Mouse (Mus musculus): Measurements from ENCODE around the gene Fggy. TPM values are rescaled to one million over a fixed set of nuclear protein-coding genes. Genes with fewer than 3 reads are reported as not detected.
A peak's percentile ranks its signal among the peaks of the same experiment; 100 is the strongest.

The Fggy gene
- polyA plus RNA-seq, 1 experiment: 22.2 TPM

DNA sequence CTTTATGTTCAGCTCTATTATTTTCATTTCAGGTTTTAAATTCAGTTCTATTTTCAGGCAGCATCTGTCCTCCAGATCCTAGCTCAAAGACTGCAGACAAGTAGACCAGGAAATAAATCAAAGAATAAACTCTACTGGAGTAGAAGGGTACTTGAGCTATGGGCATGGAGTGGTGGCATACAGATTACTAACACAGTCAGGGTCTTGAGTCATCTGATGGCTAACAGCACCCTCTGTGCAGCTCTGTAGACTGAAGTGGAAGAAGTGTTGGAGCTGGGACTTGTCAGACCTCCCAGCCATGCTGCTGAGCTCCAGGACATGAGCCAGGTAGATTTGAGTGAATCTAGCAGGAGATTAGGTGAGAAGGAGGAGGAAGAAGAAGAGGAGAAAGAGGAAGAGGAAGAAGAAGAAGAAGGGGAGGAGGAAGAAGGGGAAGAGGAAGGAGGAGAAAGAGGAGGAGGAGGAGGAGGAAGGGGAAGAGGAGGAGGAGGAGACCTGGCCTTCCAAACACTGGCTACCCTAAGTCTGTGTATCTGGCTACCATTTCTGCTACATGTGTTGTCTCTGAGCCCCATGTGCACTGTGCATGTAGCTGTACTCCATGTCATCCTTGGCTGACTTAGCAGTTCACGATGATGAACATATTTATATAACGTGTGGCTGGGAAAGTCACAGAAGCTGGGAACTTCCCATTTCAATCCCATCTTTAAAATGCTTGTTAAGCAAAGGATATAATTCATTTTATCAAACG, 91.7 kb downstream of the Fggy start:
- Histone ChIP-seq H3K36me3 (ENCODE audit: control insufficient read depth, insufficient read depth, low read length, poor library complexity, severe bottlenecking) (no peaks in the 10 kb centered on the region), H3K4me3 (ENCODE audit: low read depth, low read length) (no peak overlapping the region), H3K4me1 (ENCODE audit: control insufficient read depth, insufficient read depth, low read length) (peaks cover 3% of the 10 kb centered on the region), H3K27ac (ENCODE audit: insufficient read depth, low read length) (no peak overlapping the region), H3K27me3 (ENCODE audit: control insufficient read depth, insufficient read depth, low read length, poor library complexity, severe bottlenecking) (no peaks in the 10 kb centered on the region), H3K9ac (ENCODE audit: low read depth, poor library complexity, severe bottlenecking) (no peak overlapping the region), H3K9me3 (replicated peaks; ENCODE audit: control insufficient read depth, insufficient read depth, low read length, poor library complexity, severe bottlenecking) (no peaks in the 10 kb centered on the region; the same call in 1 of the 2 replicates)
- TF ChIP-seq CTCF (IDR thresholded peaks at IDR 0.05; ENCODE audit: low read depth, low read length): no peak
- TF ChIP-seq EP300 (IDR thresholded peaks at IDR 0.05; ENCODE audit: insufficient read depth, low read depth, low read length): no peak
- no peak for TF ChIP-seq POLR2A (IDR thresholded peaks at IDR 0.05; ENCODE audit: insufficient read depth, low read length)

DNA sequence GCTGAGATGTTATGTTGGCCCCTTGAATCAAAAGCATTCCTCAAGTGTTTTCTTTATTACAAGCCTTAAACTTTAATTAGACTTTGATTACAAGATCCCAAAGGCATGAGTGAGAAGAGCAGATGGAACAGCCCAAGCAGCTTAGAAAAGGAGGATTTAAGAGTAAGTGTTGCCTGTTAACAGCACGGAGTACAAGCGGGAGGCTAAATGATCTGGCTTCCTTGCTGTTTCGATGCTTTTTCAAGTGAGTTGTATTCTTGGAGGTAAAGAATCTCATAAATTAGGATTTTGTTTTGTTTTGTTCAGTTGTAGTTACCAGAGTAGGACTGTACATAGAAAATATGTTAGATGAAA, 92.2 kb downstream of the Fggy start:
- Histone ChIP-seq H3K36me3 (ENCODE audit: control insufficient read depth, insufficient read depth, low read length, poor library complexity, severe bottlenecking) (no peaks in the 10 kb centered on the region), H3K27ac (ENCODE audit: insufficient read depth, low read length) (no peak overlapping the region), H3K9ac (ENCODE audit: low read depth, poor library complexity, severe bottlenecking) (no peak overlapping the region), H3K4me3 (ENCODE audit: low read depth, low read length) (no peak overlapping the region), H3K9me3 (replicated peaks; ENCODE audit: control insufficient read depth, insufficient read depth, low read length, poor library complexity, severe bottlenecking) (no peaks in the 10 kb centered on the region; the same call in 1 of the 2 replicates), H3K27me3 (ENCODE audit: control insufficient read depth, insufficient read depth, low read length, poor library complexity, severe bottlenecking) (no peaks in the 10 kb centered on the region), H3K4me1 (ENCODE audit: control insufficient read depth, insufficient read depth, low read length) (peaks cover 3% of the 10 kb centered on the region)
- no peak for TF ChIP-seq CTCF (IDR thresholded peaks at IDR 0.05; ENCODE audit: low read depth, low read length)
- no peak for TF ChIP-seq EP300 (IDR thresholded peaks at IDR 0.05; ENCODE audit: insufficient read depth, low read depth, low read length)

DNA sequence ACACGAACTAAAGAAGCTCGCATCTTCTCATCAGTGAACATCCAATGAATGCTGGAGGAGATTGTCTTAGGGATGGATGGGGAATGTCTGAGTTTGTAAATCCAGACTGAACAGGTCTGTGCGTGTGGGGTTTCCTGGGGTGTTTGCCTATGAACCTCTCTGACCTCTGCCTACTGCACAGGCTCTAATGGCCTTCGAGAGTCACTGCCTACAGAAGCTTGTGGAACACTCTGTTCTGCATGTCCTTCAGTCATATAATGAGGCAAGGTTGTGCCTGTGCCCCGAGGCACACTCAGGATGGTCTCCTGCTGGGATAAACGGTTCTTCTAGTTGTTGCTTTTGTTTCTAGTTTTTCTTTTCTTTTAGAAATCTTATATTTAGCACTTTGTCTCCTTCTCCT, 92.7 kb downstream of the Fggy start:
- H3K9ac ChIP-seq (ENCODE audit: low read depth, poor library complexity, severe bottlenecking): no peak overlapping the region
- H3K4me1 ChIP-seq (ENCODE audit: control insufficient read depth, insufficient read depth, low read length): peaks cover 3% of the 10 kb centered on the region
- H3K27ac ChIP-seq (ENCODE audit: insufficient read depth, low read length): no peak overlapping the region
- H3K9me3 ChIP-seq (replicated peaks; ENCODE audit: control insufficient read depth, insufficient read depth, low read length, poor library complexity, severe bottlenecking): no peaks in the 10 kb centered on the region; the same call in 1 of the 2 replicates
- H3K36me3 ChIP-seq (ENCODE audit: control insufficient read depth, insufficient read depth, low read length, poor library complexity, severe bottlenecking): no peaks in the 10 kb centered on the region
- H3K4me3 ChIP-seq (ENCODE audit: low read depth, low read length): no peak overlapping the region
- TF ChIP-seq POLR2A (IDR thresholded peaks at IDR 0.05; ENCODE audit: insufficient read depth, low read length) (no peak), CTCF (IDR thresholded peaks at IDR 0.05; ENCODE audit: low read depth, low read length) (no peak), EP300 (IDR thresholded peaks at IDR 0.05; ENCODE audit: insufficient read depth, low read depth, low read length) (0 out of 2 replicates have a peak, but pooled peaks have one; percentile 38)
- no peaks in the 10 kb centered on the region for H3K27me3 ChIP-seq (ENCODE audit: control insufficient read depth, insufficient read depth, low read length, poor library complexity, severe bottlenecking)

DNA sequence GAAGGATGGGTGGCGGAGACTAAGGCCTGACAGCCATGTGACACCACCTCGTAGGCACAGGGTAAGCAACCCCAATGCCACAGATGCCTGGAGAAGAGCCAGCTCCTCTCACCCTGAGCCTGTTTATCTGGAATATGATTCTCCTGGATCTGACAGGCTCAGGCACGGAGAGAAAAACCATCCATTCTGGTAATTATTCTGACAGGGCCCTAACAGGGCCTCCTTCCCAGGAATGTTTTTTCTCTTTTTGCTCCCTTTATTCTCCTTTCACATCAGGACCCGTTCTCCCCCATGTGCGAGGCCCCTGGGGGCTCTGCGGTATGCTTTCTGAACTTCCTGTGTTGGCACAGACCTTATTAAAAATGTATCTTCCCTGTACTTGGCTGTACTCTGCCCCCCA, 94.7 kb downstream of the Fggy start:
- Histone ChIP-seq H3K4me1 (ENCODE audit: control insufficient read depth, insufficient read depth, low read length) (peaks cover 3% of the 10 kb centered on the region), H3K36me3 (ENCODE audit: control insufficient read depth, insufficient read depth, low read length, poor library complexity, severe bottlenecking) (no peaks in the 10 kb centered on the region)

DNA sequence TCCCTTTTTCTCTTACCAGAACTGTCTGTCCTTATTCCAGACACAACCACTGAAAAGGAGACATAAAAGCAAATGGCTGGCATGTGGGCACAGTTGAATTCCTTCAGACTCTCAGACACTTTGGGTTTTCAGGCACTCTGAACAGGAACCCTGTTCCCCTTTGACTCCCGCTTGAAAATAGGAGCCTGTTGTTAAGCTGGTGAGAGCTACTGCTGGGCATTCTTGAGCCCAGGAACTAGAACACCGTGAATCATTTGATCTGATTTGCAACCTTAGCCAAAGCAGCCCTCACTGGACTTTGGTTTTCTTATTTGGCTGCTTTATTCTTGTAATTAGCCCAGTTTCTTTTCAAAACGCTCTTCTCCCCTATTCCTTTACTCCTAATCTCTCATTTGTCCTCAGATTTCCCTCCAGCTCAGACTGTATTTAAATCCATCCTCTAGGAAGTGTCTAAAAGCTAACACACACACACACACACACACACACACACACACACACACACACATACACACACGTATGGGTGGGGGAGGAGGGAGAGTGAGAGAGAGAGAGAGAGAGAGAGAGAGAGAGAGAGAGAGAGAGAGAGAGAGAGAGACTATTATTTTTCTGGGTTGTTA, 96.1 kb downstream of the Fggy start:
- peaks cover 5% of the 10 kb centered on the region for H3K4me1 ChIP-seq (ENCODE audit: control insufficient read depth, insufficient read depth, low read length)
- TF ChIP-seq CTCF (IDR thresholded peaks at IDR 0.05; ENCODE audit: low read depth, low read length): no peak
- no peak for TF ChIP-seq EP300 (IDR thresholded peaks at IDR 0.05; ENCODE audit: insufficient read depth, low read depth, low read length)
- no peak for TF ChIP-seq POLR2A (IDR thresholded peaks at IDR 0.05; ENCODE audit: insufficient read depth, low read length)
- no peaks in the 10 kb centered on the region; the same call in 1 of the 2 replicates for H3K9me3 ChIP-seq (replicated peaks; ENCODE audit: control insufficient read depth, insufficient read depth, low read length, poor library complexity, severe bottlenecking)
- no peaks in the 10 kb centered on the region for H3K27me3 ChIP-seq (ENCODE audit: control insufficient read depth, insufficient read depth, low read length, poor library complexity, severe bottlenecking)
- no peak overlapping the region for H3K27ac ChIP-seq (ENCODE audit: insufficient read depth, low read length)
- no peak overlapping the region for H3K4me3 ChIP-seq (ENCODE audit: low read depth, low read length)
- no peak overlapping the region for H3K9ac ChIP-seq (ENCODE audit: low read depth, poor library complexity, severe bottlenecking)
- no peaks in the 10 kb centered on the region for H3K36me3 ChIP-seq (ENCODE audit: control insufficient read depth, insufficient read depth, low read length, poor library complexity, severe bottlenecking)

More for the DNA sequence above, 94.7 kb downstream of the Fggy start:
- no peak for TF ChIP-seq EP300 (IDR thresholded peaks at IDR 0.05; ENCODE audit: insufficient read depth, low read depth, low read length)
- no peak for TF ChIP-seq POLR2A (IDR thresholded peaks at IDR 0.05; ENCODE audit: insufficient read depth, low read length)
- no peak for TF ChIP-seq CTCF (IDR thresholded peaks at IDR 0.05; ENCODE audit: low read depth, low read length)
- Histone ChIP-seq H3K27ac (ENCODE audit: insufficient read depth, low read length) (no peak overlapping the region), H3K4me3 (ENCODE audit: low read depth, low read length) (no peak overlapping the region), H3K9ac (ENCODE audit: low read depth, poor library complexity, severe bottlenecking) (no peak overlapping the region), H3K27me3 (ENCODE audit: control insufficient read depth, insufficient read depth, low read length, poor library complexity, severe bottlenecking) (no peaks in the 10 kb centered on the region), H3K9me3 (replicated peaks; ENCODE audit: control insufficient read depth, insufficient read depth, low read length, poor library complexity, severe bottlenecking) (no peaks in the 10 kb centered on the region; the same call in 1 of the 2 replicates)

DNA sequence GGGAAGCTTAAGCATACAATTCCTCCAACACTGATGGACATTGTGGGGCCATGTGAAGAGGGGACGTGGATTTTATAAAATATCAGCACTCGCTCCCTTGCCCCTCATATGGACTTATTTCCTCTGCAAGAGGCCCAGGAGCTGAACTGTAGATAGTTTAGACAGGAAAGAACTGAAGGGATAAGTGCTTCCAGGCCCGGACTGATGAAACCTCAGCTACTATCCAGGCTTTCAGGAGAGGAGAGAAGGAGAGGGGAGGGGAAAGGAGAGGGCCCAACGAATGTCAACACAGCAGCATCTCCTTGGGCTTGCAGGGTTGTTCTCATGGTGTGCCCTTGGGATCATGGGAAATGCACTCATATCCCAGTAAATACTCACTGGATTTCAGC, 96.6 kb downstream of the Fggy start:
- no peak overlapping the region for H3K4me3 ChIP-seq (ENCODE audit: low read depth, low read length)
- H3K9ac ChIP-seq (ENCODE audit: low read depth, poor library complexity, severe bottlenecking): no peak overlapping the region
- H3K27me3 ChIP-seq (ENCODE audit: control insufficient read depth, insufficient read depth, low read length, poor library complexity, severe bottlenecking): no peaks in the 10 kb centered on the region
- H3K36me3 ChIP-seq (ENCODE audit: control insufficient read depth, insufficient read depth, low read length, poor library complexity, severe bottlenecking): no peaks in the 10 kb centered on the region
- no peaks in the 10 kb centered on the region; the same call in 1 of the 2 replicates for H3K9me3 ChIP-seq (replicated peaks; ENCODE audit: control insufficient read depth, insufficient read depth, low read length, poor library complexity, severe bottlenecking)
- H3K4me1 ChIP-seq (ENCODE audit: control insufficient read depth, insufficient read depth, low read length): peaks cover 5% of the 10 kb centered on the region
- TF ChIP-seq POLR2A (IDR thresholded peaks at IDR 0.05; ENCODE audit: insufficient read depth, low read length) (no peak), CTCF (IDR thresholded peaks at IDR 0.05; ENCODE audit: low read depth, low read length) (no peak), EP300 (IDR thresholded peaks at IDR 0.05; ENCODE audit: insufficient read depth, low read depth, low read length) (no peak)
- no peak overlapping the region for H3K27ac ChIP-seq (ENCODE audit: insufficient read depth, low read length)

Measured in ES-Bruce4 (cell line).